Mouse (Mus musculus): ENCODE data around the gene Arnt. TPM values are rescaled to one million over a fixed set of nuclear protein-coding genes. Genes with fewer than 3 reads are reported as not detected.
"Not testable (repeated sequence)": the region's sequence is repeated elsewhere in the genome, so short reads cannot be mapped to it uniquely, and the experiment has no call there.

Arnt gene
- total RNA-seq (2021): 10 to 100 TPM; 34.0 to 44.8 TPM
- long read RNA-seq, experiment 1, partial matches to known transcripts: 11 of 13 reads
- long read RNA-seq, experiment 1, other reads (novel, unspliced or antisense): 0 of 13 reads
- long read RNA-seq, experiment 2, transcript Arnt-203 (22 exons, 2,699 nt): major isoform, 6 of 21 reads
- long read RNA-seq, experiment 2, partial matches to known transcripts: 3 of 21 reads
- long read RNA-seq, experiment 2, other reads (novel, unspliced or antisense): 12 of 21 reads

GRCm38 (mm10) chr3:95434136-95434982 lies at the start of gene Arnt:
TSS of gene Arnt (plus strand) at chr3:95434388.
- peak; percentile 85 to 91 for DNase-seq
- intact Hi-C loops (cut with DNase I): no loop called here

- no peak for DNase-seq
- intact Hi-C loops (cut with DNase I): no loop called here
Measured at GRCm38 (mm10) chr3:95385401-95386075, 48.6 kb upstream of the Arnt start.

GRCm38 (mm10) chr3:95394385-95394784 lies 39.8 kb upstream of the Arnt start:
- intact Hi-C loops (cut with DNase I): loop anchor here (5.0 kb wide), 1 partner anchor 82 kb away; the partner anchor contains the start of gene Cers2
- no peak for DNase-seq

- DNase-seq: no peak
- intact Hi-C loops (cut with DNase I): no loop called here
Measured at GRCm38 (mm10) chr3:95402741-95403140, 31.4 kb upstream of the Arnt start, which contains the start of gene 4930558C23Rik. TSS of gene 4930558C23Rik (minus strand) at chr3:95402841.

GRCm38 (mm10) chr3:95407728-95408127 lies 26.5 kb upstream of the Arnt start:
- intact Hi-C loops (cut with DNase I): no loop called here
- DNase-seq: no peak

DNA sequence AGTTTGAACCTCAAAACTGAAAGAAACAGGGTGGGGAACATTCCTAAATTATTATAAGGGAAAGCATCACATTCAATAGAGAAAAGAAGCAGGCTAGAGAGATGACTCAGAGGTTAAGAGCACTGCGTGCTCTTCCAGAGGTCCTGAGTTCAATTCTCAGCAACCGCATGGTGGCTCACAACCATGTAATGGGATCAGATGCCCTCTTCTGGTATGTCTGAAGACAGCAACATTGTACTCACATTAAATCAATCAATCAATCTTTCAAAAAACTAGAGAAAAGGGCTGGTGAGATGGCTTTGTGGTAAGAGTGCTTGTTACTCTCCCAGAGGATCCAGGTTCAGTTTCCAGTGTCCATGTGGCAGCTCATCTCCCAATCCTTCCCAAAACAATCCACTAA lies 25.3 kb upstream of the Arnt start:
- intact Hi-C loops (cut with DNase I): no loop called here
- DNase-seq: no peak

DNA sequence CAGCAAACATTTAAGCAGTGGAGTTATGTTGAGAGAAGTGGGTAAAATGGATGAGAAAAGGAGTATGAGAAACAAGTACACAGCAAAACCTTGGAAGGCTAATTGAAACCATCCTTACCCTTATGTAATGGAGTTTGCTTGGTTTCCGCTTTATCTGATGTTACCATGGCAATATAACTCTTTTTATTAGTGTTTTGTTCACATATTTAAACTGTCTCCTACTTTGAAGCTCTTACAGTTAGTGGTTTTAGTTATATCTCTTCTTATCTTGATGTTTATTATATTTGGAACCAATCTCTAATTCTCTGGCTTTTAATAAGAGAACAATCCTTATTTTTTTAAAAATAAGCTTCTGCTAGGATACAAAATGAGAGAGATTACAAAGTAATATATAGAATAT lies 21.9 kb upstream of the Arnt start:
- no peak for DNase-seq
- intact Hi-C loops (cut with DNase I): no loop called here

GRCm38 (mm10) chr3:95417866-95418265 lies 16.3 kb upstream of the Arnt start:
- no peak for DNase-seq
- intact Hi-C loops (cut with DNase I): no loop called here

- DNase-seq; intact Hi-C loops (cut with DNase I): not testable (repeated sequence)
Measured at GRCm38 (mm10) chr3:95426476-95426875, 7.7 kb upstream of the Arnt start.

GRCm38 (mm10) chr3:95427117-95427890 lies 6.9 kb upstream of the Arnt start:
- DNase-seq; intact Hi-C loops (cut with DNase I): not testable (repeated sequence)

- intact Hi-C loops (cut with DNase I); DNase-seq: not testable (repeated sequence)
Measured at GRCm38 (mm10) chr3:95427891-95428238, 6.3 kb upstream of the Arnt start.

DNA sequence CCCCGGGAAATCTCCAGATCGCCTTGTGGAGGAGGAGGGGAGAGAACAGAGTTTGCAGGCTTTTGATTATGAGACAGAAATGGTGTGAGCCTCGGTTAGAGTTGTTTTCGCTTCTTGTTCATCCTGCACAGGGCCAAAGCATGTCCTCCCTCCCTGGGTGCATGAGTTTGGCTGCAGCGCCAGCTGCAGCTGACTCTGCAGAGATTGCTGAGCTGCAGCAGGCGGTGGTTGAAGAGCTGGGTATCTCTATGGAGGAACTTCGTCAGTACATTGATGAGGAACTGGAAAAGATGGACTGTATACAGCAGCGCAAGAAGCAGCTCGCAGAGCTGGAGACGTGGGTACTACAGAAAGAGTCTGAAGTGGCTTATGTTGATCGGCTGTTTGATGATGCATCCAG lies 5.8 kb upstream of the Arnt start:
- intact Hi-C loops (cut with DNase I); DNase-seq: not testable (repeated sequence)

DNA sequence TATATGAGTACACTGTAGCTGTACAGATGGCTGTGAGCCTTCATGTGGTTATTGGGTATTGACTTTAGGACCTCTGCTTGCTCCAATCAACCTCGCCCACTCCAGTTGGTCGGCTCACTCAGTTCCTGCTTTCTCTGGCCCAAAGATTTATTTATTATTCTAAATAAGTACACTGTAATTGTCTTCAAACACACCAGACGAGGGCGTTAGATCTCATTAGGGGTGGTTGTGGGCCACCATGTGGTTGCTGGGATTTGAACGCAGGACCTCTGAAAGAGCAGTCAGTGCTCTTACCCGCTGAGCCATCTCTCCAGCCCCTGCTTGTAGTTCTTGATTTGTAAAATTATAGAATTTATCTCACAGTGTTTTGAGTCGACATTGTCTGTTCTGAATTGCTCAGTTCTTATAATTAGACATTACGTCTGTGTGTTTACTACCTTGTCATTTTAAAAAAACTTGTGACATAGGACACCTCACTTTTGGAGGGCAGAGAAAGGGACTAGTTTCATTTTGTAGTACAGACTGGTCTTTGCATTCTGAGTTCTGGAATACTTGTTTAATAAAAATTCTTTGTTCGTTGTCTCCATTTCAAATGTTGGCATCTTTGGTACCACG lies 780 bp upstream of the Arnt start:
- intact Hi-C loops (cut with DNase I): no loop called here
- no peak for DNase-seq

DNA sequence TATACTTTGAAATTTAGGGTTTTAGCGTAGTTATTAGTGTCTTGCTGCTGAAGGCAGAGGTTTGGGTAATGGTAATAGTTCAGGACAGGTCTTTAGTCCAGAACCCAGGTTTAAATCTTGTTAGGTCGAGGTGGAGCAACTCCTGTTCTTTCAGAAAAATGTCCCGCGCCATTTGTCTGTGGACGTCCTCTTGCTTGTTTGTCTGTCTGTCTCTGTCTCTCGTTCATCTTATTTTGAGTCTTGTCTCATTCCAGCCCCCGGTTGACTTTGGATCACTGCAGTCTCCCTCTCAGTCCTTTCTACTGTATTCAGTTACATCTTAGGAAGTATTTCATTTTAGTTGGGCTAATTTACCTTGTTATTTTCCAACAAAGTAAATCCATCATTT lies 789 bp downstream of the Arnt start:
- no peak for DNase-seq
- intact Hi-C loops (cut with DNase I): no loop called here

DNA sequence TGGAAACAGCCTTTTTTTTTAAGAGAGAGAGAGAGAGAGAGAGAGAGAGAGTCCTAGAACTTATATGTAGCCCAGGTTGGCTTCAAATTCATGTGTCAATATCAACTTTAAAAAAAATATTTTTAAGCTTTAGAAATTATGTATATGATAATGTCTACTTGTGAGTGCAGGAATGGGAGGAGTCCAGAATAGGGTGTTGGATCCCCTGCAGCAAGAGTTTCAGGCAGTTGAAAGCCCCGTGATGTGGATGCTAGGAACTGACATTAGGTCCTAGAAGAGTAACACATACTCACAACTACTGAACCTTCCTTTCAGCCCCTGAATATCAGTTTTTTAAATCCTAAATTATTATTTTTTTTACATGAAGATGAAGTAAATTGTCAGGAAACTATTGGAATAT lies 1.4 kb downstream of the Arnt start:
- intact Hi-C loops (cut with DNase I): no loop called here
- DNase-seq: no peak

DNA sequence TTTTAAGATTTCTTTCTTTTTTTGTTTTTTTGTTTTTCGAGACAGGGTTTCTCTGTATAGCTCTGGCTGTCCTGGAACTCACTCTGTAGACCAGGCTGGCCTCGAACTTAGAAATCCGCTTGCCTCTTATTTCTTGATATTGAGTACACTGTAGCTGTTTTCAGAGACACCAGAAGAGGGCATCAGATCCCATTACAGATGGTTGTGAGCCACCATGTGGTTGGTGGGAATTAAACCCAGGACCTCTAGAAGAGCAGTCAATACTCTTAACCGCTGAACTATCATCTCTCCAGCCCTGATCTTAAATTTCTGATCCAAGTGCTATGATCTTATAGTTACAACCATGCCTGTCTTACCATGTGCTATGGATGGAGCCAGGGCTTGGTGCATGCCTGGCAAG lies 4.4 kb downstream of the Arnt start:
- DNase-seq; intact Hi-C loops (cut with DNase I): not testable (repeated sequence)

DNA sequence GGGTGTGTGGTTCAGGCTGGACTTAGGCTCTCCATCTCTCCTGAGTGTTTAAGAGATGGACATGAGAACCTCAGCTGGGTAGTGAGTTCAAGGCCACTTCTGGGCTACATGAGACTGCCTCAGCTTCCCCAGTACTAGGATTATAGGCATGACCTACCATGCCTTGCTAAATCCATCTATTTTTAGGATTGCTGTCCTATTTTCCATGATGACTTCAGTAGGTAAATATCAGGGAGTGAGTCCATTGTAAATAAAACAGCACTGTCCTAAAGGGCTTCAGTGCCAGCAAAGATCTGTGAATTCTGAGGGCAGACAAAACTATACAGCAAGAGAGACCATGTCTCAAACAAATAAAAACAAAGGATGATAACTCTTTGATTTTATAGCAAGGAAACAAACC lies 5.5 kb downstream of the Arnt start:
- intact Hi-C loops (cut with DNase I): no loop called here
- no peak for DNase-seq

DNA sequence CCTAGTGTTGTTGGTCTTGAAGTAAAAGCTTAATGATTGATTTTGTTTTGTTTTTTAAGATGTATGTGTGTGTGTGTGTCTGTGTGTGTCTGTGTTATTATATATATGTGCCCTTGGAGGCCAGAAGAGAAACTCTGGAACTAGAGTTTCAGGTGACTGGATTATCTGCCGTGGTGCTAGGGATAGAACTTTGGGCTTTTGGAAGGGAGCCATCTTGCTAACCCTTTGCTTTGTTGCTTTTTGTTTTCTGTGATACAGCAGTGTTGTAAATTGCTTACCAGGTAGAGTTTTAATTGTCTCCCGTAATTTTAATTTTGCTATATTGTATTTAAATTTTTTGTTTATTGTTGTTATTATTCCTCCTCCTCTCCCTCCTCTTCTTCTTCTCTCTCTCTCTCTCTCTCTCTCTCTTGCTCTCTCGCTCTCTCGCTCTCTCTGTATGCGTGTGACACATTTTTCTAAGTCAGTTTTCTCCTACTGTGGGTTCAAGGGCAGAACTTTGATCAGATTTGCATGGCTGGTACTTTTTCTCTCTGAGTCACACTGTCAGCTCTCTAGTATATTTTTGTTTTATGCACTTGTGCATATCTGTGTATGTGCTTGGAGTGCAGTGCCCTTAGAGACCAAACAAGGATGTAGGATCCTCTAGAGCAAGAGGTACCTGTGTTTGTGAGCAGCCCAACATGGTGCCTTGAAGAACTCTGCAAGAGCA lies 8.4 kb downstream of the Arnt start:
- intact Hi-C loops (cut with DNase I): no loop called here
- DNase-seq: no peak

DNA sequence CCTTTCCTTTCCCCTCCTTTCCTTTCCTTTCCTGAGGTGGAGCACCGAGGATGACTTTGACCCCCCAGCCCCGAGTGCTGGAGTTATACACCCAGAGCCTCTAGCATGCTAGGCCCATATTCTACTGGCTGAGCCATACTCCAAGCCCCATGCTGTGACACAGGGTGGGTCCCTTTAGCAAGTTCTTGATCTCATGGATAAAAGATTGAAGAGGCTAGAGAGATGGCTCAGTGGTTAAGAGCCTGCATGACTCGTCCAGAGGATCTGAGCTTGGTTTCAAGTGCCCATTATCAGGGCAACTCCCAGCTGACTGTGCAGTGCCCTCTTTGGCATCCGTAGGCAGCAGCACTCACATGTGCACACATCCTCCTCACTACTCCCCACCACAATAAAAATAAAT lies 11.1 kb downstream of the Arnt start:
- DNase-seq: no peak
- intact Hi-C loops (cut with DNase I): no loop called here
